Mouse (Mus musculus): Measurements from ENCODE around the gene Dbp. TPM values are rescaled to one million over a fixed set of nuclear protein-coding genes. Genes with fewer than 3 reads are reported as not detected.

The Dbp gene
- total RNA-seq, 2 experiments from 2014 or later, result 64.8 to 96.6 TPM

GRCm38 (mm10) chr7:45692364-45692763 is 12.5 kb upstream of the Dbp start:
- no peak for DNase-seq (ENCODE audit: low spot score in 2 of 2)

- DNase-seq (ENCODE audit: low spot score in 2 of 2), result no peak
Observed at GRCm38 (mm10) chr7:45693921-45694591, 10.8 kb upstream of the Dbp start, which contains the start of gene Sec1. Gene Sec1 (minus strand): TSS chr7:45694402.

- DNase-seq (ENCODE audit: low spot score in 2 of 2), result no peak
Observed at GRCm38 (mm10) chr7:45695098-45695497, 9.8 kb upstream of the Dbp start.

- DNase-seq (ENCODE audit: low spot score in 2 of 2), result no peak
Observed at GRCm38 (mm10) chr7:45697894-45698293, 7.0 kb upstream of the Dbp start.

DNA sequence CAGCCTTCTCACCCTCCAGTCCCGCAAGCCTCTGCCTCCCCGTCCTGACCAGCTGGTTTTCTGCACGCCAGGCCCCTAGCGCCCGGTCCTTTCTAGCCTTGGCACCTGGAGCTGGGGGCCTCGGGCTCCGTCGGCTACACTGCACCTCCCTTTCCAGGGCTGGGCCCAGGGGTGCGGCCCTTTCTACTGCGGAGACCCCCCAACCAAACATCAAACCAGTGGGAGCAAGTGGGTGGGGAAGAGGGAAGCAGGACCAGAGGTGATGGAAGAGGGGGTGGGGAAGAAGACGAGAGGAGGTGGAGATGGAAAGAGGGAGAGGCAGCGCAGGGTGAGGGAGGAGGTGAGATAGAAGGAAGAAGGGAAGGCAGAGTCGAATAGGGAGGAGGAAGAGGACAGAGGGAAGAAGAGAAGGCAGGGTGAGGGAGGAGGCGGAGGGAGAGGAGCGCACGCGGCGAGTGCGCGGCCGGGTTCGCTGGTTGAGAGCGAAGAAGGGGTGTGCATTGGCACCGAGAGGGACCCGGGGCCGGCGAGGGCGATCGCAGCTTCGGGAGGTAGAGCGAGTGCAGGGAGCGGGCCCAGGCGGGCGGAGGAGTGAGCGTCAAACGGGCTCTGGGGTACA is 5.3 kb upstream of the Dbp start, which contains the start of gene Car11:
Car11 (plus strand) TSS at position 321 of the 619 bp plus-strand sequence.
- no peak for DNase-seq (ENCODE audit: low spot score in 2 of 2)

GRCm38 (mm10) chr7:45700301-45701015 is 4.4 kb upstream of the Dbp start:
- no peak for DNase-seq (ENCODE audit: low spot score in 2 of 2)

DNA sequence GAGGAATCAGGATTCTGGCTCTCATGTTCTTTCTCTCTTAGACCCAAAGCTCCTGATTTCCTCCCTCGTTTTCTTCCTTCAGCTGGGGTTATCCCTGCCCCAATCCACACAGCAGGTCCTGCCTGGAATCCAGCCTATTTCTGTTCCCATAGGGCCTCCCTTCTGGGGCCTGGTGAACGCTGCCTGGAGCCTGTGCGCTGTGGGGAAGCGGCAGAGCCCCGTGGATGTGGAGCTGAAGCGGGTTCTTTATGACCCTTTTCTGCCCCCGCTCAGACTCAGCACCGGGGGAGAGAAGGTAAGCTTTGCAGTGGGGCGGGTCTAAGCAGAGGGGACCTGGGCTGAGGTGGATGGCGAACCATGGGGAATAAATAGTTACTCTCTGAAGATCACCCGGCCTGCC is 3.8 kb upstream of the Dbp start:
- DNase-seq (ENCODE audit: low spot score in 2 of 2), result no peak

- DNase-seq (ENCODE audit: low spot score in 2 of 2), result no peak
Observed at GRCm38 (mm10) chr7:45701607-45702006, 3.3 kb upstream of the Dbp start.

DNA sequence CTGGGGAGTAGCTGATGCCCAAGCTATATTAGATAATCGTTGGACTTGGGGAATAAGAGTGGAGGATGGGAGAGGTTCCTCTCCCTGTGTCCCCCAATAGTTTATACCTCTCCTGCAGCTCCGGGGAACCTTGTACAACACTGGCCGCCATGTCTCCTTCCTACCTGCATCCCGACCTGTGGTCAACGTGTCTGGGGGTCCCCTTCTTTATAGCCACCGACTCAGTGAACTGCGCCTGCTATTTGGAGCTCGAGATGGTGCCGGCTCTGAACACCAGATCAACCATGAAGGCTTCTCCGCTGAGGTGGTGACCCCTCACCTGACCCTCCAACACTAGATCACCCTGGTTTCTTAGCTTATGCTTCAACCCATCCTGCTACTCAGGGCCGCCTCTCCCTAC is 2.6 kb upstream of the Dbp start:
- DNase-seq (ENCODE audit: low spot score in 2 of 2), result no peak

GRCm38 (mm10) chr7:45702809-45703520 is 1.9 kb upstream of the Dbp start:
- no peak for DNase-seq (ENCODE audit: low spot score in 2 of 2)

DNA sequence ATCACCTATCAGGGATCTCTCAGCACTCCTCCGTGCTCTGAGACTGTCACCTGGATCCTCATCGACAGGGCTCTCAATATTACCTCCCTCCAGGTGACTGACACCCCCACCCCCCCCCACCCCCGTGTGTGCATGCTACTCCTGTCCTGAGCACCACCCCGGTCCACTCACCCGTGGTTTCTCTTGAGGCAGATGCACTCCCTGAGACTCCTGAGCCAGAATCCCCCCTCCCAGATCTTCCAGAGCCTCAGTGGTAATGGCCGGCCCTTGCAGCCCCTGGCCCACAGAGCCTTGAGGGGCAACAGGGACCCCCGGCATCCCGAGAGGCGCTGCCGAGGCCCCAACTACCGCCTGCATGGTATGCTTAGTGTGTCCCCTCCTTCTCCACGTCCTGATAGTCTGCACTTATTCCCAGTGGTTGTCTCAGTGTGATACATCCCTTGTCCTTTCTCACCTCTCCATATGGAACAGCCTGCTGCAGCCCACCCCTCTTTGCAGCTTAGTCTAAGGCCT is 1.3 kb upstream of the Dbp start:
- DNase-seq (ENCODE audit: low spot score in 2 of 2), result no peak

GRCm38 (mm10) chr7:45704046-45704559 is 785 bp upstream of the Dbp start:
- DNase-seq (ENCODE audit: low spot score in 2 of 2), result no peak

DNA sequence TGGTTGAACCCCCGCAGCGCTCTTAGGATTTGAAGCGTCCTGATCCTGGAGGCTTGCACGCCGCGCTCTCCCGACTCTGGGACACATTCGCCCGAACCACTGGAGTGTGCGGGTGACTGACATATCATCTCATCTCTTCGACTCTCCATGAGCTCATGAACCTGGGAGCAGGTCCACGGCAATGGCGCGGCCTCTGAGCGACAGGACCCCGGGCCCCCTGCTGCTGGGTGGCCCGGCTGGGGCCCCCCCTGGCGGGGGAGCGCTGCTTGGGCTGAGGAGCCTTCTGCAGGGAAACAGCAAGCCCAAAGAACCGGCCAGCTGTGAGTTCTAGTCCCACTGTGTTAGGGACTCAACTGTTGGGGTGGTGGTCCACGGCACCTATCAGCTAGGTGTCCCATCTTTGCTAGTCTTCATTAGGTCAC is 566 bp downstream of the Dbp start:
- no peak for DNase-seq (ENCODE audit: low spot score in 2 of 2)

DNA sequence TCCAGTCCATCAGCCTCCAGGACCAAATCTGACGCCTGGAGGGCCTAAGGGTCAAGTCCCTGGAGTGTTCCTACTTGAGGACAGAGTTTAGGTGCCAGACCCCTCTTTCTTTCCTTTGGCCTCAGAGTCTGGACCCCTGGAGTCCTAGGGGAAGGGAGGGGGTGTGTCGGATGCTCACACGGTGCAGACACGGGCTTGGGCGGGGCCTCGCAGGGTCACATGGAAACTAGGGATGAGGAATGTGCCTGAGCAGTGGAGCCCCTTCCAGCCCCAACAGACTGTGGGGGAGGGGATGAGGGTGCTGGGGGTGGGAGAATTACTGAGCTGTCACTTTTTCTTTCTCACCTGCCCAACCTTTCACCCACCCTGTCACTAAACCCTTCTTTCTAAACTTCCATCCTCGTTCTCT is 989 bp downstream of the Dbp start:
- DNase-seq (ENCODE audit: low spot score in 2 of 2), result peak; percentile 74 to 82

- DNase-seq (ENCODE audit: low spot score in 2 of 2), result peak; percentile 91
Observed at GRCm38 (mm10) chr7:45706721-45707241, 1.9 kb downstream of the Dbp start.

DNA sequence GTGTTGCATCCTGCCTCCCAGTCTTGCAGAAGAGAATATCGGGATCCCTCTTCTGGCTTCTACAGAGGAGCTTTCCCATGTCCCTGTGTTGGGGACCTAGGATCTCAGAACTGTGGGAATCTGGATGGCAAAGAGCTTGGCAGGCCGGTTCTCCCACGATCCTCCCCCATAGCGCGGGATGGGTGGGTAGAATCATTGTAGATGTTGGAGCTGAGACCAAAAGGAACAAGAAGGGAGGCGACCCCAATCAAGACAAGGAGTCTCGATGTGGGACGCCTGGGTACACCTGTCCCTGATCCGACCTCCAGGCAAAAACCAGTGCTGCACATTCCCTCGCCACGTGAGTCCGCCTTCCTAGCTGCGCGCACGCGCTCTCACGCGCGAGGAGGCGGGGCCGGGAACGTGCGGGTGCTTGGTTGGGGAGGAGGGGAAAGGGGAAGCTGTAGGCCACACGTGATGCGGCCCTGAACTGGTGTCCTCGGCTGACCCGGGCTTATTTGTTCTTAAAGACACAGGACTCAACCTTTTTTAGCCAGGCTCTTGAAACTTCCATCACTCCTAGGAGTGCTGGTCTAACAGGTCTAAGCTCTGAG is 2.6 kb downstream of the Dbp start:
- peak; percentile 98 to 99 for DNase-seq (ENCODE audit: low spot score in 2 of 2)

DNA sequence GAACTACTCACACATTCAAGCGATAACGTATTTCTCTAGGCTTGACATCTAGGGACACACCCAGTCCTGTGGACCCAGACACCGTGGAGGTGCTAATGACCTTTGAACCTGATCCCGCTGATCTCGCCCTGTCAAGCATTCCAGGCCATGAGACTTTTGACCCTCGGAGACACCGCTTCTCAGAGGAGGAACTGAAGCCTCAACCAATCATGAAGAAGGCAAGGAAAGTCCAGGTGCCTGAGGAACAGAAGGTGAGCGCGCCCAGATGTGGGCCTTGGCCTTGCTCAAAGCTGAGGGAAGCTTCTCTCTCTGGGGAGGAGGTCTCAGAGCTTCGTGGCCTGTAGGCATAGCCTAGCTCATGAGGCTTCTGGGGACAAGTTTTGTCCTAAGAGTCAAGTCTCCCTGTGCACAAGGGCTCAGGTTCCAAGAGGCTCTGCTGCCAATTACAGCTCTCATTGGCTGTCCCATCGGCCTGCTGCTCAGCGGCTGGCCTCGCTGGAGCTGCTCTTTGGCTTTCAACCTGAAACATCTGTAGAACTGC is 3.4 kb downstream of the Dbp start:
- DNase-seq (ENCODE audit: low spot score in 2 of 2), result no peak

- no peak for DNase-seq (ENCODE audit: low spot score in 2 of 2)
Observed at GRCm38 (mm10) chr7:45709036-45709435, 4.1 kb downstream of the Dbp start.

- DNase-seq (ENCODE audit: low spot score in 2 of 2), result no peak
Observed at GRCm38 (mm10) chr7:45709677-45710355, 4.9 kb downstream of the Dbp start.
